10 mouse cellular contexts compared by ENCODE assay signal in the genomic region with DNA sequence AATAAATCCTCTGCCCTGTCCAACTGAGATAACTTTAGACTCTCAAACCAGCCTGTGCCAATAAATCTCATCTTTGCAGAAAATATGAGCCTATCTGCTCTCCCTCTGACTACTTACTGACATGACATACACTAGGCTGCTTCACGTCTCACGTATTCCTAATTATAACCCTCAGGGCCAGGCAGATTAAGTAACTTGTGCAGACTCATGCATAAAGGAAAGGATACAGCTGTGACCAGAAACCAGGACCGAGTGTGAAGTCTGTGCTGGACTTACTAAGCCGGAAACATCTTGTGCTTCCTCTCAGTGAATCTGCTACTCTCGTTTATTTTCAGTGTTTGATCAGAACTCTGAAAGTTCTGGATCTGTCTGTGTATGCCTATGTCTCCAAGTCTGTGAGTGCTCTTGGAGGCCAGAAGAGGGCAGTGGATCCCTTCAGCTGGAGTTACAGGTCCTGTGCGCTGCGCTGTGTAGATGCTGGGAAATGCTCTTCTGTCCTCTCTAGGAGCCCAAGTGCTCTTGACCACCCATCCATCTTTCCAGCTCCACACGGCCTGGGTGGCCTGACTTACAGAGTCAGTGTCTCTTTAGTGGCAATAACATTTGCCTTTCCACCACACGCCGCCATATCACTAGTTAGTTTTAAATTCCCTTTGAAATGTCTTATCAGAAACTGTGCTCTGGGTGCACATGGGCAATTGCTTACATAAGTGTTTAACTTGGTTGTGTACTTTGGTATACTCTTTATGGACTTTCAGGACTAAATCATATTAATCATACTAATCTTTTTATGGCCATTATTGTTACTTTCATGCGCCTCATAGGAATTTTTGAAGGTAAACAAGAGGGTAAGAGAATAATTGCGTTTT. TPM values are rescaled to one million over a fixed set of nuclear protein-coding genes. Genes with fewer than 3 reads are reported as not detected.
DNase-seq lines count a peak whose midpoint lies in the region; ATAC-seq and TF ChIP-seq lines count a peak whose summit lies in the region.
"Had no signal": no experiment of that assay in that cellular context is flagged by ENCODE, and none has a peak within 500 bp of the region (broad histone marks: within the 10 kb centered on the region; RNA-seq: fewer than 3 reads in every experiment).

No protein-coding gene starts in this region.

- H3K4me3 ChIP-seq in liver, embryonic 14.5 days (ENCODE audit: insufficient read depth in 1 of 2, low read depth in 2 of 2, low read length in 2 of 2) = no peak overlapping the region
- no peak overlapping the region for H3K4me3 ChIP-seq in liver, embryonic 11.5 days (ENCODE audit: low read depth, low read length)
- no peak overlapping the region for H3K4me3 ChIP-seq in limb, embryonic 10.5 days
- H3K4me3 ChIP-seq: limb, embryonic 12.5 days had no signal

- TF ChIP-seq EP300 in liver, embryonic 14.5 days (IDR thresholded peaks at IDR 0.05; ENCODE audit: low read depth) = no peak

- H3K9me3 ChIP-seq in liver, embryonic 14.5 days (ENCODE audit: control insufficient read depth, low read length) = no peaks in the 10 kb centered on the region
- H3K9me3 ChIP-seq in liver, embryonic 11.5 days (ENCODE audit: control insufficient read depth, low read length) = no peaks in the 10 kb centered on the region
- H3K9me3 ChIP-seq in limb, embryonic 10.5 days (replicated peaks) = no peaks in the 10 kb centered on the region
- H3K9me3 ChIP-seq: G1E; limb, embryonic 12.5 days had no signal

- ATAC-seq in liver, embryonic 14.5 days (ENCODE audit: insufficient read depth) = no peak
- ATAC-seq in liver, embryonic 11.5 days (replicated peaks; ENCODE audit: low FRiP score) = no peak

- WGBS in liver, embryonic 14.5 days (ENCODE audit: insufficient replicate concordance) = 49% methylated on average over 12 of the region's 12 CpGs
- WGBS in liver, embryonic 11.5 days = 63% methylated on average over 12 of the region's 12 CpGs
- 73% methylated on average over 12 of the region's 12 CpGs for WGBS in limb, embryonic 10.5 days

- H3K9ac ChIP-seq in liver, embryonic 14.5 days (replicated peaks) = no peak overlapping the region
- H3K9ac ChIP-seq in liver, embryonic 11.5 days (ENCODE audit: low read depth, low read length) = no peak overlapping the region
- H3K9ac ChIP-seq: limb, embryonic 12.5 days had no signal

- H3K27ac ChIP-seq in liver, embryonic 14.5 days = no peak overlapping the region
- H3K27ac ChIP-seq in liver, embryonic 11.5 days (ENCODE audit: low read depth, low read length) = no peak overlapping the region
- no peak overlapping the region for H3K27ac ChIP-seq in limb, embryonic 10.5 days
- H3K27ac ChIP-seq: limb, embryonic 12.5 days had no signal

- no peak overlapping the region for H3K4me2 ChIP-seq in liver, embryonic 14.5 days (ENCODE audit: low read depth)
- no peak overlapping the region for H3K4me2 ChIP-seq in liver, embryonic 11.5 days
- H3K4me2 ChIP-seq: limb, embryonic 12.5 days had no signal

- peak; percentile 65 for TF ChIP-seq CTCF in liver, embryonic 14.5 days (IDR thresholded peaks at IDR 0.05; ENCODE audit: low read depth)

- H3K27me3 ChIP-seq in liver, embryonic 14.5 days (ENCODE audit: control insufficient read depth, insufficient read depth, low read length) = no peaks in the 10 kb centered on the region
- H3K27me3 ChIP-seq in liver, embryonic 11.5 days (replicated peaks; ENCODE audit: control insufficient read depth, insufficient read depth, low read length) = no peaks in the 10 kb centered on the region
- H3K27me3 ChIP-seq in limb, embryonic 10.5 days (ENCODE audit: low read depth, poor library complexity, severe bottlenecking) = no peaks in the 10 kb centered on the region
- H3K27me3 ChIP-seq in splenic B cell, adult 2 months (ENCODE audit: control insufficient read depth, insufficient read depth, low read length, poor library complexity, severe bottlenecking) = no peaks in the 10 kb centered on the region
- H3K27me3 ChIP-seq: limb, embryonic 12.5 days had no signal

- DNase-seq in adrenal gland, adult 2 months = peak; percentile 13
- DNase-seq in adrenal gland, postnatal 25 days = no peak
- no peak for DNase-seq in liver, embryonic 14.5 days (ENCODE audit: low read depth in 3 of 3, low spot score in 3 of 3)
- no peak for DNase-seq in liver, embryonic 11.5 days (ENCODE audit: low spot score)
- peak; percentile 66 for DNase-seq in embryo, embryonic 10.5 days (ENCODE audit: low spot score)
- peak; percentile 43 for DNase-seq in limb, embryonic 10.5 days (ENCODE audit: low spot score)
- DNase-seq in splenic B cell, adult 2 months (ENCODE audit: low read depth, low spot score) = peak; percentile 70
- DNase-seq in right cerebral cortex, adult 18-20 months = no peak

- no peaks in the 10 kb centered on the region for H3K36me3 ChIP-seq in liver, embryonic 14.5 days (replicated peaks; ENCODE audit: control insufficient read depth, insufficient read depth, low read depth)
- H3K36me3 ChIP-seq in liver, embryonic 11.5 days (ENCODE audit: control insufficient read depth, insufficient read depth, low read length) = no peaks in the 10 kb centered on the region
- H3K36me3 ChIP-seq in limb, embryonic 10.5 days = no peaks in the 10 kb centered on the region
- no peaks in the 10 kb centered on the region for H3K36me3 ChIP-seq in splenic B cell, adult 2 months (ENCODE audit: control insufficient read depth, insufficient read depth, low read length, poor library complexity, severe bottlenecking)
- H3K36me3 ChIP-seq: G1E; limb, embryonic 12.5 days had no signal

- H3K4me1 ChIP-seq in liver, embryonic 14.5 days (replicated peaks; ENCODE audit: control insufficient read depth in 2 of 2, insufficient read depth in 2 of 2, low read length in 1 of 2) = peaks cover 5 to 9% of the 10 kb centered on the region in 2 experiments; a peak in 3 of 4 replicates
- H3K4me1 ChIP-seq in liver, embryonic 11.5 days (replicated peaks; ENCODE audit: control insufficient read depth, insufficient read depth, low read length) = peaks cover 5% of the 10 kb centered on the region
- no peaks in the 10 kb centered on the region for H3K4me1 ChIP-seq in limb, embryonic 10.5 days
- H3K4me1 ChIP-seq: limb, embryonic 12.5 days had no signal

RNA-seq across cellular contexts. Expression of a gene that starts 13.5 kb away (rescaled TPM):
- total RNA-seq in adrenal gland, adult 2 months (2021) = not detected
- polyA plus RNA-seq in adrenal gland, adult 2 months (2012; rRNA removed) = not detected in 2 replicates
- not detected in 2 replicates for total RNA-seq in adrenal gland, postnatal 25 days (2021)
- polyA plus RNA-seq in liver, embryonic 14.5 days (2012; rRNA removed) = 0.03 TPM in 1 of 2 replicates, not detected in the other
- polyA plus RNA-seq in liver, embryonic 14.5 days (2014; fragmentation: Nextera tagmentation; extraction: Ambion mirVana) = not detected in 2 replicates
- polyA plus RNA-seq in liver, embryonic 11.5 days (2014; fragmentation: Nextera tagmentation; extraction: Ambion mirVana) = not detected in 2 replicates
- polyA plus RNA-seq in limb, embryonic 10.5 days (2016; fragmentation: Nextera tagmentation; extraction: Ambion mirVana) = not detected in 2 replicates
- total RNA-seq: G1E had no signal
- polyA plus RNA-seq: G1E; limb, embryonic 12.5 days had no signal

Comparison
In these comparisons a context has a peak if more than half of its experiments do, and no peak if none do; other contexts are left out.
1. DNase-seq: peak in adrenal gland, adult 2 months (single experiment), embryo, embryonic 10.5 days (single experiment), limb, embryonic 10.5 days (single experiment) and splenic B cell, adult 2 months (single experiment); none in adrenal gland, postnatal 25 days (single experiment), liver, embryonic 14.5 days (0 of 3), liver, embryonic 11.5 days (single experiment) and right cerebral cortex, adult 18-20 months (single experiment).